In the genomic region with DNA sequence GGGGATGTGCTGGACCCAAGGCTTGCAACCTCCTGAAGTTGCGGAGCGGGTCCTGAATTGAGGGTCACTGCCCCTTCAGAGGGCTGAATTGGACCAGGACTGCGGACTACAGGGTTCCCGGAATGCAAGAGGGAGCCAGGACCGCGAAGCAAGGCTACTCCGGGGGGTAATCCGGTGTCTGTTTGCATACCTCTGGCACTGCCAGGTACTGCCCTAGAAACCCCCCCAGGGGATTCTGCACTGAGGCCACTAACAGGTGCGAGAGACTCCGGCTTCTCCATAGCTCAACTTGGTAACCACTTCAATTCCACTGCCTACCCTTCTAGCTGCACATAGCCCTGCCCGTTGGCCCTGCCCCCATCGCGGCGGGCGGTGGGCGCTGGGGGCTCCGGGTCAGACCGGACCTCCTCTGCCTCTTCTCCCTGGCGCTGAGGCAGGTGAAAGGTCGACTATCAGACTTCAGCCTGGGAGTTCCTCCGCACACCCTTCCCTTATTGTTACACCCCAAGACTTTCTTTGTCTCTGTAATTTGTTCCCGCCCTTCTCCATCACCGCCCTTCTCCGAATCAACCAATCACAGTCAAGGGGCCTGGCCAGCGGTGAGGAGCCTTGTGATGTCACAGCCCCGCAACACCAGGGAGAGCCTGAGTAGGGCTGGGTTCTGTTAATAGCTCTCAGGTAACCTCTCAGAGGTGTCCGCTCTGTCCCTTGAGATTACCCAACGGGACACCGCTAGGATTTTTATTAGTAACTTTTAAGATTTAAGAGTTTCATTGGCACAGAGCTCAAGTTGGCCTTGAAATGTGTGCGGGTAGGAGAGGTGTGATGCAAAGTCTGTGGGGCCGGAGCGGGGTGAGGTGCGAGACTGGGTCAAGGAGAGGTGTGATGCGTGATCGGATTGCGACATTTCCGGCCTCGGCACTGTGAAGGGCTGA, we compare ENCODE assay signal across 8 mouse cellular contexts. TPM values are rescaled to one million over a fixed set of nuclear protein-coding genes. Genes with fewer than 3 reads are reported as not detected.
DNase-seq lines count a peak whose midpoint lies in the region; ATAC-seq and TF ChIP-seq lines count a peak whose summit lies in the region.

A gene (minus strand): TSS at position 517 of the 935 bp plus-strand sequence.
A gene (plus strand): TSS at position 602 of the 935 bp plus-strand sequence.

- H3K36me3 ChIP-seq in ES-E14 (ENCODE audit: control insufficient read depth, insufficient read depth, low read length, poor library complexity, severe bottlenecking) = peaks cover 19% of the 10 kb centered on the region
- H3K36me3 ChIP-seq in forebrain, embryonic 15.5 days = peaks cover 20% of the 10 kb centered on the region

- peak within 1 kb of the TSS; percentile 84 for H3K9ac ChIP-seq in ES-E14 (ENCODE audit: insufficient read depth, low read depth, low read length, poor library complexity, severe bottlenecking)
- H3K9ac ChIP-seq in forebrain, embryonic 15.5 days (replicated peaks) = peak within 1 kb of the TSS; percentile 76

- in situ Hi-C loops in ES-E14 (cut with MboI; ENCODE audit: low sequenced_read_pairs in 2 of 2, unreplicated experiment in 2 of 2) = no loop called here

- H3K27ac ChIP-seq in ES-E14 (ENCODE audit: insufficient read depth, low read depth, low read length, poor library complexity, severe bottlenecking) = peak within 1 kb of the TSS; percentile 94
- H3K27ac ChIP-seq in forebrain, embryonic 15.5 days (replicated peaks) = peak within 1 kb of the TSS; percentile 96

- WGBS in forebrain, embryonic 15.5 days = under 1% methylated on average over 38 of the region's 38 CpGs
- WGBS in lung, adult 2 months = under 1% methylated on average over 38 of the region's 38 CpGs

- no peaks in the 10 kb centered on the region for H3K9me3 ChIP-seq in ES-E14 (ENCODE audit: control insufficient read depth, insufficient read depth, low read depth, low read length)
- no peaks in the 10 kb centered on the region for H3K9me3 ChIP-seq in forebrain, embryonic 15.5 days

- no peaks in the 10 kb centered on the region for H3K27me3 ChIP-seq in forebrain, embryonic 15.5 days

- ATAC-seq in forebrain, embryonic 15.5 days (replicated peaks) = peak; percentile 96
- peak; percentile 86 for ATAC-seq in neutrophil, adult 5-6 weeks (ENCODE audit: extremely low read depth, insufficient number of reproducible peaks, low FRiP score, poor library complexity, severe bottlenecking)

- peak within 1 kb of the TSS; percentile 91 for H3K4me2 ChIP-seq in forebrain, embryonic 15.5 days (replicated peaks)

- peak; percentile 74; the same call in 1 of the 2 replicates for TF ChIP-seq POLR2A in lung, adult 2 months (IDR thresholded peaks at IDR 0.05; ENCODE audit: borderline replicate concordance, extremely low read depth, low read depth, low read length)

- no peak for TF ChIP-seq CTCF in lung, adult 2 months (IDR thresholded peaks at IDR 0.05; ENCODE audit: insufficient read depth, low read length)

- H3K4me1 ChIP-seq in ES-E14 (ENCODE audit: control insufficient read depth in 2 of 2, insufficient read depth in 2 of 2, low read length in 2 of 2, poor library complexity in 1 of 2) = peaks cover 4 to 23% of the 10 kb centered on the region in 2 experiments; a peak in 3 of 4 replicates
- H3K4me1 ChIP-seq in forebrain, embryonic 15.5 days = peaks cover 35% of the 10 kb centered on the region
- H3K4me1 ChIP-seq in lung, adult 2 months (ENCODE audit: control insufficient read depth, insufficient read depth, low read length) = peaks cover 3% of the 10 kb centered on the region; the same call in 1 of the 2 replicates

- peak within 1 kb of the TSS; percentile 97 to 99 for H3K4me3 ChIP-seq in ES-E14 (ENCODE audit: insufficient read depth in 1 of 2, low read depth in 1 of 2, low read length in 2 of 2, poor library complexity in 1 of 2, severe bottlenecking in 1 of 2)
- H3K4me3 ChIP-seq in forebrain, embryonic 15.5 days = peak within 1 kb of the TSS; percentile 56
- H3K4me3 ChIP-seq in lung, adult 2 months (replicated peaks; ENCODE audit: extremely low read depth, low read depth, low read length) = peak within 1 kb of the TSS; percentile 77

- intact Hi-C loops in heart, postnatal 25 days (cut with DNase I) = no loop called here

- DNase-seq in ES-E14 (ENCODE audit: low read depth, low spot score) = peak; percentile 97
- DNase-seq in cerebellum, adult 11 months = peak; percentile 85
- peak; percentile 87 for DNase-seq in heart, postnatal 25 days (ENCODE audit: low spot score)
- peak; percentile 86 to 90 for DNase-seq in layer of hippocampus, adult 18-20 months (ENCODE audit: low spot score in 2 of 2)
- DNase-seq in lung, adult 2 months = peak; percentile 86
- peak; percentile 88 to 95 for DNase-seq in thymus, adult 18-20 months

TF ChIP-seq in ES-E14, 5 proteins besides CTCF, POLR2A, EP300 and RAD21:
- TF ChIP-seq CHD2 (IDR thresholded peaks at IDR 0.05; ENCODE audit: low read depth, low read length) (peak; percentile 70; the same call in 1 of the 2 replicates), ZNF384 (IDR thresholded peaks at IDR 0.05; ENCODE audit: low read depth, low read length) (no peak), ZC3H11A (IDR thresholded peaks at IDR 0.05; ENCODE audit: borderline replicate concordance, low read depth, low read length) (no peak), HCFC1 (IDR thresholded peaks at IDR 0.05; ENCODE audit: borderline replicate concordance, insufficient read depth, low read length) (no peak), MAFK (IDR thresholded peaks at IDR 0.05; ENCODE audit: insufficient read depth, low read depth, low read length) (no peak)

RNA-seq across cellular contexts. Expression of the first gene that starts in this region (rescaled TPM):
- total RNA-seq in ES-E14 (2012; rRNA removed) = 3.3 and 5.7 TPM in 2 replicates
- 19.9 and 20.7 TPM in 2 replicates for polyA plus RNA-seq in forebrain, embryonic 15.5 days (2015; fragmentation: Nextera tagmentation; extraction: Ambion mirVana)
- total RNA-seq in heart, postnatal 25 days (2021) = under 1 TPM; 0.17 to 0.23 TPM
- total RNA-seq in layer of hippocampus, adult 18-20 months (2021) = under 1 TPM; 0.17 to 0.58 TPM
- 0.65 and 1.4 TPM in 2 replicates for polyA plus RNA-seq in lung, adult 2 months (2012; rRNA removed)
- total RNA-seq in neutrophil, adult 5-6 weeks (2017) = 2.8 and 3.8 TPM in 2 replicates

RNA-seq across cellular contexts. Expression of the second gene that starts in this region (rescaled TPM):
- total RNA-seq in ES-E14 (2012; rRNA removed) = 66.3 and 98.2 TPM in 2 replicates
- 18.5 and 23.0 TPM in 2 replicates for polyA plus RNA-seq in forebrain, embryonic 15.5 days (2015; fragmentation: Nextera tagmentation; extraction: Ambion mirVana)
- 10 to 100 TPM; 44.9 to 46.0 TPM for total RNA-seq in heart, postnatal 25 days (2021)
- total RNA-seq in layer of hippocampus, adult 18-20 months (2021) = 100 to 1,000 TPM; 108 to 114 TPM
- 47.7 and 58.1 TPM in 2 replicates for polyA plus RNA-seq in lung, adult 2 months (2012; rRNA removed)
- 64.1 and 71.1 TPM in 2 replicates for total RNA-seq in neutrophil, adult 5-6 weeks (2017)

Comparison
In these comparisons a context has a peak if more than half of its experiments do, and no peak if none do; other contexts are left out.
1. Peak in every context shown above with its lines: DNase-seq, ATAC-seq, H3K4me3 ChIP-seq and H3K27ac ChIP-seq.